Mouse (Mus musculus): ENCODE data around the gene Rexo5. TPM values are rescaled to one million over a fixed set of nuclear protein-coding genes. Genes with fewer than 3 reads are reported as not detected.
A peak's percentile ranks its signal among the peaks of the same experiment; 100 is the strongest.

The Rexo5 gene
- polyA plus RNA-seq, 1 experiment, result 0.62 TPM

DNA sequence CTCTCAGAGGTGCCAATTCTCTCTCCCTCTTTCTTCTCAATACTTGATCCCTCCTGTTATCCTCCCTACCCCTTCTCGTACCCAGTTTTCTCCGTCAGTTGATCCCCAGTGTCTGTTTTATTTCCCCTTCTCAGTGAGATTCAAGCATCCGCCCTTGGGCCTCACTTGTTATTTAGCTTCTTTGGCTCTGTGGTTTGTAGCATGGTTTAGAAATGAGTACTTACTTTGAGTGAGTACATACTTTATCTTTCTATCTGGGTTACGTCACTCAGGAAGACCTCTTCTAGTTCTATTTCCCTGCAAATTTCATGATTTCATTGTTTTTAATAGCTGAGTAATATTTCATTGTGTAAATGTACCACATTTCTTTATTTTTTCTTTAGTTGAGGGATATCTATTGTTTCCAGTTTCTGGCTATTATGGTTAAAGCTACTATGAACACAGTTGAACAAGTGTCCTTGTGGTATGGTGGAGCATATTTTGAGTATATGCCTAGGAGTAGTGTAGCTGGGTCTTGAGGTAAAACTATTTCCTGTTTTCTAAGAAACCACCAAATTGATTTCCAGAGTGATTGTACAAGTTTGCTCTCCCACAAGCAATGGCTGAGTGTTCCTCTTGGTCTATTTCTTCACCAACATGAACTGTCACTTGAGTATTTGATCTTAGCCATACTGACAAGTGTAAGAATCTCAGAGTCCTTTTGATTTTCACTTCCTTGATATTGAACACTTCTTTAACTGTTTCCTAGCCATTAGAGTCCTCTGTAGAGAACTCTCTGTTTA, 42.4 kb downstream of the Rexo5 start:
- Histone ChIP-seq H3K27me3 (ENCODE audit: control insufficient read depth, insufficient read depth, low read length) (no peaks in the 10 kb centered on the region), H3K36me3 (ENCODE audit: control insufficient read depth, insufficient read depth, low read length) (0 out of 2 replicates have a peak, but pooled peaks cover 1% of the 10 kb centered on the region), H3K4me1 (ENCODE audit: control insufficient read depth, insufficient read depth, insufficient read length, low read length) (no peaks in the 10 kb centered on the region), H3K4me3 (ENCODE audit: low read depth, low read length) (no peak overlapping the region), H3K27ac (ENCODE audit: insufficient read depth, low read depth, low read length) (no peak overlapping the region)
- TF ChIP-seq CTCF (IDR thresholded peaks at IDR 0.05; ENCODE audit: extremely low read depth, insufficient read length, insufficient replicate concordance, low read depth, low read length) (no peak), POLR2A (IDR thresholded peaks at IDR 0.05; ENCODE audit: low read depth, low read length) (no peak)
- 81% methylated on average over 4 of the region's 4 CpGs for WGBS

GRCm38 (mm10) chr7:119841820-119842449, 48.1 kb downstream of the Rexo5 start:
- no peaks in the 10 kb centered on the region for H3K27me3 ChIP-seq (ENCODE audit: control insufficient read depth, insufficient read depth, low read length)
- no peaks in the 10 kb centered on the region for H3K36me3 ChIP-seq (ENCODE audit: control insufficient read depth, insufficient read depth, low read length)
- no peak for TF ChIP-seq POLR2A (IDR thresholded peaks at IDR 0.05; ENCODE audit: low read depth, low read length)
- no peak for TF ChIP-seq CTCF (IDR thresholded peaks at IDR 0.05; ENCODE audit: extremely low read depth, insufficient read length, insufficient replicate concordance, low read depth, low read length)
- 96% methylated on average over 4 of the region's 4 CpGs for WGBS
- H3K27ac ChIP-seq (ENCODE audit: insufficient read depth, low read depth, low read length), result no peak overlapping the region
- H3K4me3 ChIP-seq (ENCODE audit: low read depth, low read length), result no peak overlapping the region
- H3K4me1 ChIP-seq (ENCODE audit: control insufficient read depth, insufficient read depth, insufficient read length, low read length), result no peaks in the 10 kb centered on the region

GRCm38 (mm10) chr7:119845541-119845940, 51.7 kb downstream of the Rexo5 start:
- TF ChIP-seq POLR2A (IDR thresholded peaks at IDR 0.05; ENCODE audit: low read depth, low read length) (no peak), CTCF (IDR thresholded peaks at IDR 0.05; ENCODE audit: extremely low read depth, insufficient read length, insufficient replicate concordance, low read depth, low read length) (no peak)
- 72% methylated on average over 2 of the region's 2 CpGs for WGBS
- no peak overlapping the region for H3K4me3 ChIP-seq (ENCODE audit: low read depth, low read length)
- no peaks in the 10 kb centered on the region for H3K4me1 ChIP-seq (ENCODE audit: control insufficient read depth, insufficient read depth, insufficient read length, low read length)
- no peak overlapping the region for H3K27ac ChIP-seq (ENCODE audit: insufficient read depth, low read depth, low read length)
- H3K27me3 ChIP-seq (ENCODE audit: control insufficient read depth, insufficient read depth, low read length), result no peaks in the 10 kb centered on the region
- no peaks in the 10 kb centered on the region for H3K36me3 ChIP-seq (ENCODE audit: control insufficient read depth, insufficient read depth, low read length)

- TF ChIP-seq POLR2A (IDR thresholded peaks at IDR 0.05; ENCODE audit: low read depth, low read length) (no peak), CTCF (IDR thresholded peaks at IDR 0.05; ENCODE audit: extremely low read depth, insufficient read length, insufficient replicate concordance, low read depth, low read length) (no peak)
- Histone ChIP-seq H3K36me3 (ENCODE audit: control insufficient read depth, insufficient read depth, low read length) (no peaks in the 10 kb centered on the region), H3K27ac (ENCODE audit: insufficient read depth, low read depth, low read length) (no peak overlapping the region), H3K4me3 (ENCODE audit: low read depth, low read length) (no peak overlapping the region), H3K4me1 (ENCODE audit: control insufficient read depth, insufficient read depth, insufficient read length, low read length) (0 out of 2 replicates have a peak, but pooled peaks cover under 1% of the 10 kb centered on the region), H3K27me3 (ENCODE audit: control insufficient read depth, insufficient read depth, low read length) (no peaks in the 10 kb centered on the region)
- 87% methylated on average over 2 of the region's 2 CpGs for WGBS
Observed at GRCm38 (mm10) chr7:119847396-119847795, 53.6 kb downstream of the Rexo5 start.

DNA sequence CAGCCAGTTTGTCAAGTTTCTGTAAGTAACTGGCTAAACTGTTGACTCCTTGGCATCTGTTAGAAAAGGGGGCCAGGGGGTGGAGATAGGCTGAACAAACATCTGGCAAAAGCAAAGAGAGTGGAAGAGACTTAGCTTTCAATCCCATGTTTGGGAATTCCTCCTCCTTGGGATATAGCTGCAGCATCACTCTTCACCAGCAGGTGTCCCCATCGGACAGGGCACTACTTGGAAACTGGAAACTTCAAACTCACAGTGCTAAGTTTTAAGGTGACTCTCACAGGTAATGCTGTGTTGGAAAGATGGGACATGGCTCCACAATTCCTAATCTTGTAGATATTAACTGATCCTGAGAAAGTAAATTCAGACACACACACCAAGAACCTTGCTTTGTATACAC, 55.3 kb downstream of the Rexo5 start:
- Histone ChIP-seq H3K27me3 (ENCODE audit: control insufficient read depth, insufficient read depth, low read length) (no peaks in the 10 kb centered on the region), H3K36me3 (ENCODE audit: control insufficient read depth, insufficient read depth, low read length) (no peaks in the 10 kb centered on the region), H3K4me3 (ENCODE audit: low read depth, low read length) (no peak overlapping the region), H3K4me1 (ENCODE audit: control insufficient read depth, insufficient read depth, insufficient read length, low read length) (0 out of 2 replicates have a peak, but pooled peaks cover 2% of the 10 kb centered on the region), H3K27ac (ENCODE audit: insufficient read depth, low read depth, low read length) (no peak overlapping the region)
- no peak for TF ChIP-seq POLR2A (IDR thresholded peaks at IDR 0.05; ENCODE audit: low read depth, low read length)
- peak; percentile 63; the same call in 1 of the 2 replicates for TF ChIP-seq CTCF (IDR thresholded peaks at IDR 0.05; ENCODE audit: extremely low read depth, insufficient read length, insufficient replicate concordance, low read depth, low read length)
- 3% methylated on average over 1 of the region's 1 CpGs for WGBS

- WGBS, result 49% methylated on average over 5 of the region's 5 CpGs
- H3K4me3 ChIP-seq (ENCODE audit: low read depth, low read length), result no peak overlapping the region
- no peaks in the 10 kb centered on the region; the same call in 1 of the 2 replicates for H3K36me3 ChIP-seq (ENCODE audit: control insufficient read depth, insufficient read depth, low read length)
- peaks cover 4% of the 10 kb centered on the region; the same call in 1 of the 2 replicates for H3K4me1 ChIP-seq (ENCODE audit: control insufficient read depth, insufficient read depth, insufficient read length, low read length)
- H3K27me3 ChIP-seq (ENCODE audit: control insufficient read depth, insufficient read depth, low read length), result no peaks in the 10 kb centered on the region
- TF ChIP-seq POLR2A (IDR thresholded peaks at IDR 0.05; ENCODE audit: low read depth, low read length), result no peak
- no peak for TF ChIP-seq CTCF (IDR thresholded peaks at IDR 0.05; ENCODE audit: extremely low read depth, insufficient read length, insufficient replicate concordance, low read depth, low read length)
- H3K27ac ChIP-seq (ENCODE audit: insufficient read depth, low read depth, low read length), result no peak overlapping the region
Observed at GRCm38 (mm10) chr7:119850737-119851136, 56.9 kb downstream of the Rexo5 start.

GRCm38 (mm10) chr7:119852494-119852893, 58.7 kb downstream of the Rexo5 start:
- TF ChIP-seq CTCF (IDR thresholded peaks at IDR 0.05; ENCODE audit: extremely low read depth, insufficient read length, insufficient replicate concordance, low read depth, low read length), result no peak
- TF ChIP-seq POLR2A (IDR thresholded peaks at IDR 0.05; ENCODE audit: low read depth, low read length), result no peak
- H3K36me3 ChIP-seq (ENCODE audit: control insufficient read depth, insufficient read depth, low read length), result peaks cover 4% of the 10 kb centered on the region
- no peaks in the 10 kb centered on the region for H3K27me3 ChIP-seq (ENCODE audit: control insufficient read depth, insufficient read depth, low read length)
- H3K27ac ChIP-seq (ENCODE audit: insufficient read depth, low read depth, low read length), result no peak overlapping the region
- no peak overlapping the region for H3K4me3 ChIP-seq (ENCODE audit: low read depth, low read length)
- H3K4me1 ChIP-seq (ENCODE audit: control insufficient read depth, insufficient read depth, insufficient read length, low read length), result peaks cover 4% of the 10 kb centered on the region; the same call in 1 of the 2 replicates

Data from small intestine, adult 2 months (tissue).